Mouse (Mus musculus): Measurements from ENCODE around the gene Mc1r.

The Mc1r gene

GRCm38 (mm10) chr8:123406786-123407185 is at the start of gene Mc1r:
Gene Mc1r, plus strand, starts transcription at chr8:123407107.
- peak; percentile 68 to 79 for DNase-seq

GRCm38 (mm10) chr8:123361082-123361739 is 45.7 kb upstream of the Mc1r start:
- peak; percentile 79 to 88 for DNase-seq

DNA sequence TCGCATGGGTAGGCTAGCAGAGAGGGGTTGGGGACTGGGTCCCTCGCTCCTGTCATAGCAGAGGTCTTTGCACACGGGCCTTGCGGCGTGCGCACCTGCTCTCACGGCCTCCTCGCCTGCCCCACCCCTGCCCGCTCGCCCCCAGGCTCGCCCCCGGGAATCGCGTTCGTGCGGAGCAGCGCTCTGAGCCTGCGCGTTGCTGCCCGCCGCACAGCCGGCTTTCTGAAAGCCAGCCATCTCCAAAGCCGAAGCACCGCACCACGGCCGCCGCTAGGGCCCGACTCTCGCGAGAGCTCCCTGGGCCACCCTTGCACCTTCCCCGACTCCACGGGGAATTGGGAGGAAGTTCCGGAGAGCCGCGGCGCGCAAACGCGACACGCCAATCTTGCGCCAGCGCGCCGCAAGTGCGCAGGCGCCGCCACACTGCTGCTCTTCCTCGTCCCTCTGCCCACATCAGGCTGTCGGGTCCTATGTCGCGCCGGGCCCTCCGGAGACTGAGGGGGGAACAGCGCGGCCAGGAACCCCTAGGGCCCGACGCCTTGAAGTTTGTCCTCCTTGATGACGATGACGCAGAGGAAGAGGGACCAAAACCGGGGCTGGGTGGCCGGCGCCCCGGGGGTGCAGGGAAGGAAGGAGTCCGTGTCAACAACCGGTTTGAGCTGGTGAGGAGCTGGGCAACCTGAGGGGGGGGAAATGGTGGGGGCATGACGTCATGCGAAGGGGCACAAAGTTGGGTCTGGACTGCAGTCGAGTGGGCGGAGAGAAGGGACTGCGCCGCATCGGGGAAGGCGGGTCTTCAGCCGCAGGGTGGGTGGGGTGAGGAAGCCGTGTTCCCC is 33.3 kb upstream of the Mc1r start, which contains the start of gene Tcf25:
Gene Tcf25 (plus strand): TSS at position 351 of the 836 bp plus-strand sequence.
- DNase-seq = peak; percentile 96

DNA sequence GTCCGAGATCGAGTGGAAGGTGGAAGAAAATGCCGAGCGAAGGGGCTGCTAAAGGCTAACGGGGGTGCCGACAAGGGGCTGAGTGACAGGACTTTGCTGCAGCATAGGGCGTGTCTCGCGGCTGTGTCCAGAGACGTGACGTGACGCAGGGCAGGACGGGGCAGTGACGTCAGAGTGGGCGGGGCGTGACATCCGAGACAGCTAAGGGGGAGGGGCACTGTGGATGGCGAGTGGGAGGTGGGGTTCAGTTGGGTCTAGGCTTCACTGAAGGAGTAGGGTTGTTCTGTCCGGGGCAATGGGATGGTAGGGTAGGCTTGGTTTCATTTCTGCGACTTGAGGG is 32.7 kb upstream of the Mc1r start:
- peak; percentile 94 to 95 for DNase-seq

GRCm38 (mm10) chr8:123375701-123376100 is 31.2 kb upstream of the Mc1r start:
- DNase-seq = peak; percentile 18 to 27

DNA sequence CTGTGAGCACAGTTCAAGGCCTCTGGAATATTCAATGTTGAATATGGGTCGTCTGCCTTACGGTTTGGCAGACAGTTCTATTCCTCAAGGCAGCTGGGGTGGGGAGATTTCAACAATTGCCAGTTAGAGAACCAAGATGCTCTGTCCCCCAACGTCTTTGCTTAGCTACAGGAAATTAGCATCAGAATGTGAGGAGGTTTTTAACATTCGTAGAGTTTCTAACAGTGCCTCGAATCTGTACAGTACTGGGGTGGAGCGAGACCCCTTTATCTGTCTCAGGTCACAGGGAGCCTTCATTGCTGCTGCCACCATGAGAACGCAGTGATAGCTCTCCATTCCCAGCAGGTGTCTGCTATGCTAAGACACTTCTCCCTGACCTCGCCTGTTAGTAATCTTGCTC is 30.8 kb upstream of the Mc1r start:
- DNase-seq = no peak

GRCm38 (mm10) chr8:123381711-123382110 is 25.2 kb upstream of the Mc1r start:
- no peak for DNase-seq

GRCm38 (mm10) chr8:123382516-123382915 is 24.4 kb upstream of the Mc1r start:
- DNase-seq = peak in 1 of 2 experiments; percentile 35

GRCm38 (mm10) chr8:123384883-123385540 is 21.9 kb upstream of the Mc1r start:
- peak; percentile 33 to 35 for DNase-seq

DNA sequence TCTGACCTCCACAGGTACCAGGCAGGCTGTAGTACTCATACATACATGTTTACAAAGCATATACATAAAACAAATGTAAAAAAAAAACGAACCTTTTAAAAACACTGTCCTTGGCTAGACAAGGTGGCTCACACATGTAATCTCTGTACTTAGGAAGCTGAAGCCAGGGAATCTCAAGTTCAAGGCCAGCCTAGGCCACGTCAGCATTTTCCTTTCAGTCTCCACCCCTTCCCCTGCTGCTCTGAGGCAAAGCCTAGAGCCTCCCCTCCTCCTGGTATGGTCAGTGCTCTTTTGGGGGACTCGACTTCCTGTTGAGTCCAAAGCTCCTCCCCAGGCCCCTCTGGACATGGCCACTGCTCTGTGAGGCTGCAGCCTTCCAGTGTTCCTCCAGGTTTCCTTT is 19.9 kb upstream of the Mc1r start:
- no peak for DNase-seq

GRCm38 (mm10) chr8:123387801-123388200 is 19.1 kb upstream of the Mc1r start:
- no peak for DNase-seq

DNA sequence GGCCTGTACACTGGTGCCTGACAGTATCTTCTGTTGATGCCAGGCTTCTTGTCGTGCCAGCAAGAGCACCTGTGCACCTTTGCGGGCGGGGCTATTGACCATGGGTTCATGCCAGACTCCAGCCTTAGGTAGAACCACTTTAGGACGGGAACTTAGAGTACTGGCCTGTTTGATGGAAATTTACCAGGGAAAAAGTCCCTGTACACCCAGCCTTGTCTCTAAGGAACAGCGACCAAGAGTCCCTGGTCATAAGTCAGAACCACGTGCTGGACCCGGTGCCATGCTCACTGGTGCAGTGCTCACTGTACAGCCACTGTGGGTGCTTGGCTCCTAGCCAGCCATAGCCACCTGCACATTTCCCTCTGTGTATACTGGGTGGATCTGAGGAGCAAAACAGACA is 17.9 kb upstream of the Mc1r start:
- peak; percentile 74 to 75 for DNase-seq

DNA sequence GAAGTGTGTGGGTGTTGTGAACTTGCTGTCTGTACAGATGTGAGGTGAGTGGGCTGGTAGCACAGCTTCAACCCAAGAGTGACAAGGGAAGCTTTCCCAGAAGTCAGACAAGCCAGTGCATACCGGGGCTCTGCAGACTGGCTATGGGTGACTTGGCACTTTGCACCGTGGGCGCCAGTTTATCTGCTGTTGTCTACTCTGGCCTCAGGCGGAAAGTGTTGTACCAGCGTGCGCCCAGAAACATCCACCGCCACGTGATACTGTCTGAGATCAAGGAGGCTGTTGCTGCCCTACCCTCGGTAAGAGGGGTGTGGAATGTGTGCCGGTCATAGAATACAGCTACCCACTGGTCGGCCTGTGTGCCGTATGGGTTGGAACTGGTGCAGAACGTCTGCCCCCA is 8.6 kb upstream of the Mc1r start:
- no peak for DNase-seq

DNA sequence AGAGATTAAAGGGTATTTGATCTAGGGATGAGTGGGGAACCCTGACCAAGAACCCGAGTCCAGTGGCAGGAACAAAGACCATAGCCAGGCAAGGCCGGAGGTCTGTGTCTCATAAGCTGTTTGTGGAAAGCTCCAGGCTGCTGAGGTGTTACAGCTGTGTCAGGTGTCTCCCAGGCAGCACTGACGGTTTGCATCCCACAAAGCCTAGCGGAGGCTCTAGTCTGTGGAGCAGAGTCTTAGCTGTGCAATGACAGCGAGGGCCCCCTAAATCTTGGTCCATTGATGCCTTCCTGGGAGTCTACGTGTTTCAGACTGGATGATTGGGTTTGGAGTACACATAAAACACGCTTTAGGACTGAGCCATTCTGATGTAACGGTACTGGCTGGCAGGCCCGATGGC is 5.0 kb upstream of the Mc1r start:
- no peak for DNase-seq

- no peak for DNase-seq
These were observed 4.1 kb upstream of the Mc1r start for GRCm38 (mm10) chr8:123402730-123403326.

- DNase-seq = no peak
These were observed 2.4 kb upstream of the Mc1r start for GRCm38 (mm10) chr8:123404521-123404920.

GRCm38 (mm10) chr8:123407612-123408011 is 705 bp downstream of the Mc1r start:
- DNase-seq = no peak

GRCm38 (mm10) chr8:123408586-123409544 is 2.0 kb downstream of the Mc1r start:
- DNase-seq = no peak

DNA sequence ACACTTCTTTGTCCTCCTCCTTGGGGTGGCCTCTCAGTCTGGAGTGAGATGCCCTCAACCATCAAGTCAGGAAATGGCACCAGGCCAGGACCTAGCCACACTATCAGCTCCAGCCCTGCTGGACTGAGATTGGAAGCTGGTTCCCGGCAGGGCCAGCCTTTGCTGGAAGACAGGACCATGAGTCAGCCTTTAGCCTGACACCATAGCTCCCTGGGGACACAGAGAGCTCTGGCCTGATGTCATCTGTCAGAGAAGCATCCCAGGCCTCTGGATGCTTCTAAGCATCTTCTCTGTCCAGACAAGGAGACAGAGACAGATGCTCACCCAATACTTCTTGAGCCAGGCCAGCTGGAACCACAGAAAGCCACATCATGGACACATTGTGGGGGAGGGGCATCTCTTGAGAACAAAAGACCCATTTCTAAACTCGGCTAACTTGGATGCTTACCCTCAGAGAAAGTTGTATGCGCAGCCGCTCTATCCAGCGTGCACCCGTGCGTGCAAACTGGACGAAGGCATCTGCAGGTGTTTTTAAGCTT is 3.2 kb downstream of the Mc1r start:
- peak; percentile 54 to 61 for DNase-seq

GRCm38 (mm10) chr8:123410788-123411187 is 3.9 kb downstream of the Mc1r start:
- DNase-seq = peak; percentile 34 to 58

DNA sequence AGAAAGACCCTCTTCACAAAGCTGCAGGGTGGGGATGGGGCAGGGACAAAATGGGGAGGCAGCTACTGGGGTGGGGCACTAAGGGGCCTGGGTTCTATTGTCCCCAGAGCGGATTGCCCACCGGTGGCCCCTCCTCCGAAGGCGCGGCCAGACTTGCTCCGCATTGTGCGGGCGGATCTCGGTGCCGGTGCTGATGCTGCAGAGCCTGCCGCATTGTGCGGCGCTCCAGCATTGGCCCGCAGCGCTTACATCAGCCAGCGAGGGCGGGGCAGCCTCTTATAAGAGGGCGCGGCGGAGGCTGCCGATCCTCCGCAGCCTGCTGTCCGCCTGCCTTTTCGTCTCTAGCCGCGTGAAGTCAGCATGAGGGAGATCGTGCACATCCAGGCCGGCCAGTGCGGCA is 4.3 kb downstream of the Mc1r start, which contains the start of gene Tubb3:
Gene Tubb3 (plus strand): TSS at position 179 of the 400 bp plus-strand sequence.
- peak; percentile 94 to 96 for DNase-seq

Measured in cerebellum, adult 18-20 months (tissue).